Mouse (Mus musculus) midbrain, embryonic 16.5 days (tissue): ENCODE measurements around the gene Efnb2. TPM values are rescaled to one million over a fixed set of nuclear protein-coding genes. Genes with fewer than 3 reads are reported as not detected.

Source experiments
- ATAC-seq: fragments of 200-750 bp; cut with Nextera tagmentation; 2 replicates; pipeline ENCODE4 v1.8.0; 2017; ENCODE audit warnings: moderate TSS enrichment
- H3K27ac ChIP-seq: fragments of 300-500 bp; sonication (generic); 2 replicates; pipeline ENCODE4 v1.5.1; 2014; ENCODE audit warnings: mild to moderate bottlenecking, low read length, mixed read lengths
- H3K27me3 ChIP-seq: fragments of 300-500 bp; sonication (generic); 2 replicates; pipeline ENCODE4 v1.6.1; 2014; ENCODE audit warnings: low read depth, low read length, mixed read lengths; ENCODE audit not compliant: control insufficient read depth, insufficient read depth
- H3K36me3 ChIP-seq: fragments of 300-500 bp; sonication (generic); 2 replicates; pipeline ENCODE4 v1.6.1; 2014; ENCODE audit warnings: mild to moderate bottlenecking, low read length, moderate library complexity, mixed read lengths; ENCODE audit not compliant: control insufficient read depth, insufficient read depth
- H3K4me1 ChIP-seq: fragments of 300-500 bp; sonication (generic); 2 replicates; pipeline ENCODE4 v1.6.1; 2014; ENCODE audit warnings: mild to moderate bottlenecking, low read length, mixed read lengths; ENCODE audit not compliant: control insufficient read depth, insufficient read depth
- H3K4me2 ChIP-seq: fragments of 300-500 bp; sonication (generic); 2 replicates; pipeline ENCODE4 v1.6.1; 2014; ENCODE audit warnings: mild to moderate bottlenecking, low read length, mixed read lengths
- H3K4me3 ChIP-seq: fragments of 300-500 bp; sonication (generic); 2 replicates; pipeline ENCODE4 v1.5.1; 2014; ENCODE audit warnings: low read depth, mild to moderate bottlenecking, low read length, moderate library complexity, mixed read lengths
- H3K9ac ChIP-seq: fragments of 300-500 bp; sonication (generic); 2 replicates; pipeline ENCODE4 v1.6.1; 2014; ENCODE audit warnings: low read depth, low read length, mixed read lengths
- H3K9me3 ChIP-seq: fragments of 300-500 bp; sonication (generic); replicated peaks from 2 replicates; pipeline ENCODE4 v1.6.1; 2014; ENCODE audit warnings: mild to moderate bottlenecking, low read length, mixed read lengths; ENCODE audit not compliant: control insufficient read depth, poor library complexity, severe bottlenecking
- WGBS: fragments of 180-500 bp; shearing (Covaris S2); extraction: QIAGEN DNeasy Blood & Tissue Kit; methylation state at CpG from one replicate; pipeline ENCODE4 v1.1.7; 2014; 5-methylcytosine and 5-hydroxymethylcytosine counted together
- polyA plus RNA-seq: library from polyadenylated mRNA; unstranded; fragments of >200 nt; fragmentation: Nextera tagmentation; extraction: Ambion mirVana; gene quantifications from 2 replicates; pipeline ENCODE4 v1.2.1, GENCODE M21; 2015

The Efnb2 gene
- 10.0 and 10.8 TPM in 2 replicates for polyA plus RNA-seq

GRCm38 (mm10) chr8:8661103-8661758 is at the start of gene Efnb2:
Gene Efnb2 (minus strand): TSS chr8:8661242.
- ATAC-seq, result peak; percentile 93
- Histone ChIP-seq H3K27me3 (no peaks in the 10 kb centered on the region), H3K4me2 (peak within 1 kb of the TSS; percentile 93), H3K27ac (peak within 1 kb of the TSS; percentile 83), H3K9me3 (no peaks in the 10 kb centered on the region), H3K9ac (peak within 1 kb of the TSS; percentile 86), H3K36me3 (0 out of 2 replicates have a peak, but pooled peaks cover 4% of the 10 kb centered on the region), H3K4me1 (peaks cover 18% of the 10 kb centered on the region), H3K4me3 (peak within 1 kb of the TSS; percentile 93)
- WGBS, result under 1% methylated on average over 67 of the region's 70 CpGs

GRCm38 (mm10) chr8:8704813-8705212 is 43.8 kb upstream of the Efnb2 start:
- Histone ChIP-seq H3K36me3 (no peaks in the 10 kb centered on the region), H3K4me1 (no peaks in the 10 kb centered on the region), H3K4me2 (no peak overlapping the region), H3K4me3 (no peak overlapping the region), H3K27me3 (no peaks in the 10 kb centered on the region), H3K9me3 (no peaks in the 10 kb centered on the region), H3K27ac (no peak overlapping the region), H3K9ac (no peak overlapping the region)
- 77% methylated on average over 9 of the region's 9 CpGs for WGBS
- no peak for ATAC-seq

DNA sequence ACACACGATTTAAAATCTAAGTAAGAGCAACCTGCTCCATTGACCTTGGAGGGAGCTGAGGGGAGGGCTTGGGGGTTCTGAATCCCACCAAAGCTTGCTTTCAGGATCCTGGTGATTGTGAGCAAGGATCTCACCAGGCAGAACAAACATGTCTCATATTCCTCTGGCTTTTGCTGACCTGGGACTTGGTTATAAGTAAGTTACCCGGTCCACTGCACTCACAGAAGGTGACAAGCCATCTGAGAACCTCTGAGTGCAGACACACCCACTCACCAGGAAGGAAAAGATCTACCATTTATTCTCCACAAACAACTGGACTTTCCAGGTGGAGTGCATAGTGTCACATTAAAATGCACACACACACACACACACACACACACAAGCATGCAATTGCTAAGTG is 42.6 kb upstream of the Efnb2 start:
- WGBS, result 81% methylated on average over 2 of the region's 2 CpGs
- Histone ChIP-seq H3K4me1 (no peaks in the 10 kb centered on the region), H3K9ac (no peak overlapping the region), H3K27ac (no peak overlapping the region), H3K4me3 (no peak overlapping the region), H3K9me3 (no peaks in the 10 kb centered on the region), H3K4me2 (no peak overlapping the region), H3K36me3 (no peaks in the 10 kb centered on the region), H3K27me3 (no peaks in the 10 kb centered on the region)
- no peak for ATAC-seq

- 94% methylated on average over 10 of the region's 10 CpGs for WGBS
- no peaks in the 10 kb centered on the region for H3K4me1 ChIP-seq
- no peak for ATAC-seq
- no peak overlapping the region for H3K4me2 ChIP-seq
- no peaks in the 10 kb centered on the region for H3K27me3 ChIP-seq
- no peaks in the 10 kb centered on the region for H3K9me3 ChIP-seq
- no peak overlapping the region for H3K27ac ChIP-seq
- no peaks in the 10 kb centered on the region for H3K36me3 ChIP-seq
- H3K9ac ChIP-seq, result no peak overlapping the region
- no peak overlapping the region for H3K4me3 ChIP-seq
These were observed 39.8 kb upstream of the Efnb2 start for GRCm38 (mm10) chr8:8700821-8701220.

DNA sequence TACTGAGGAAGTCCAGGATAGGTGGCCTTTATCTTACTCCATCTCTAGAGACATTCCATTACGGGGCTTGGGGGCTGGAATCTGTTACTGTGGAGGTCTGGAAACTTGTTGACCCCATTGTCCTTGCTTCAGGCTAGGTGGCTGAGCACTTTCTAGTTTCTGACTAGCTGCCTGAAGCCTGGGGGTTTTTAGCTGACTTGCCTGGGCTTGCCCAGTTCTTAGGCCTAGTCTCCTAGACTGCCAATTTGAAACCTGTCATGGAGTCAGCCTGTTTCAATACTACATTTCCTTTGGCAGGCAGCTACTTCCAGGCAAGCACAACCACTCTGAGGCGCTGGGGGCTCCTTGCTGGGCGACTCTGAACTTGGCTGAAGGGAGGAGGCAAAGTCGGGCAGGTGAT is 39.2 kb upstream of the Efnb2 start:
- no peak overlapping the region for H3K4me2 ChIP-seq
- H3K9ac ChIP-seq, result no peak overlapping the region
- H3K4me1 ChIP-seq, result no peaks in the 10 kb centered on the region
- H3K36me3 ChIP-seq, result no peaks in the 10 kb centered on the region
- H3K27me3 ChIP-seq, result no peaks in the 10 kb centered on the region
- no peak overlapping the region for H3K27ac ChIP-seq
- ATAC-seq, result no peak
- no peaks in the 10 kb centered on the region for H3K9me3 ChIP-seq
- H3K4me3 ChIP-seq, result no peak overlapping the region
- WGBS, result 75% methylated on average over 4 of the region's 4 CpGs

GRCm38 (mm10) chr8:8690146-8691092 is 29.4 kb upstream of the Efnb2 start, which contains the start of gene Arglu1:
Gene Arglu1 (minus strand): TSS chr8:8690521.
- under 1% methylated on average over 70 of the region's 81 CpGs for WGBS
- Histone ChIP-seq H3K4me2 (peak within 1 kb of the TSS; percentile 77), H3K9me3 (no peaks in the 10 kb centered on the region), H3K27ac (peak within 1 kb of the TSS; percentile 98), H3K36me3 (no peaks in the 10 kb centered on the region), H3K9ac (peak within 1 kb of the TSS; percentile 99), H3K4me1 (peaks cover 38% of the 10 kb centered on the region), H3K4me3 (peak within 1 kb of the TSS; percentile 93), H3K27me3 (no peaks in the 10 kb centered on the region)
- ATAC-seq, result peak; percentile 97

DNA sequence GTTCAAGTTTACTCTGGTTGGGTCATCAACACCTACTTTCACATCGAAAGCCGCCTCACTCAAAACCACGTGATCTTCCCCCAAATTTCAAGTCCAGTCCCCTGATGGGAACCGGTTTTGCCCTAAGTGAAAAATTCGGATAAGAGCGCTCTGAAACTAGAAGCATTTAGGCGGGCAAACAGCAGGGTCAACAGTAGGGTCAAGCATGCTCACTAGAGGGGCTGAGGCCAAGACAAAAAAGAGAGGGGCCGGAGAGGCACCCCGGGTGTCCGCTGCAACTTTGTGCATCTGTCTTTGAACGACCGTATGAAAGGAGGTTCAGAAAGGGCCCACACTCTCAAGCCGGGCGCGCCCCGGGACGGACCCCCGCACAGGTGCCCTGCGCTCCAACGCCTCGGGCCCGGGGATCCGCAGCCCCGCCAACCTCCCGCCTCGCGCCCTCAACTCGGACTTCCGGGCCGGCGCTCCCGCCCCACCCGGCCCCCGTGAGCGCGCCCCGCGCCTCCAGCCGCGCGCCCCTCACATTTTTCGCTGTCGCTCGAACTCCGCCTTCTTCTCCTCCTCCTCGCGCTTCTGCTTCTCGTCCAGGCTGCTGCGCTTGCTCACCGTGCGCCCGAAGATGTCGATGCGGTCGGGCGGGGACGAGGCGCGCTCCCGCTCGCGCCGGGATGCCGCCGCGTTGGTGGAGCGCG is 28.6 kb upstream of the Efnb2 start:
- peak overlapping the region; percentile 93 for H3K4me3 ChIP-seq
- H3K9me3 ChIP-seq, result no peaks in the 10 kb centered on the region
- peak overlapping the region; percentile 98 for H3K27ac ChIP-seq
- H3K36me3 ChIP-seq, result no peaks in the 10 kb centered on the region
- peak; percentile 79 for ATAC-seq
- H3K4me2 ChIP-seq, result peak overlapping the region; percentile 77
- H3K27me3 ChIP-seq, result no peaks in the 10 kb centered on the region
- under 1% methylated on average over 54 of the region's 68 CpGs for WGBS
- peaks cover 39% of the 10 kb centered on the region for H3K4me1 ChIP-seq
- H3K9ac ChIP-seq, result peak overlapping the region; percentile 99

DNA sequence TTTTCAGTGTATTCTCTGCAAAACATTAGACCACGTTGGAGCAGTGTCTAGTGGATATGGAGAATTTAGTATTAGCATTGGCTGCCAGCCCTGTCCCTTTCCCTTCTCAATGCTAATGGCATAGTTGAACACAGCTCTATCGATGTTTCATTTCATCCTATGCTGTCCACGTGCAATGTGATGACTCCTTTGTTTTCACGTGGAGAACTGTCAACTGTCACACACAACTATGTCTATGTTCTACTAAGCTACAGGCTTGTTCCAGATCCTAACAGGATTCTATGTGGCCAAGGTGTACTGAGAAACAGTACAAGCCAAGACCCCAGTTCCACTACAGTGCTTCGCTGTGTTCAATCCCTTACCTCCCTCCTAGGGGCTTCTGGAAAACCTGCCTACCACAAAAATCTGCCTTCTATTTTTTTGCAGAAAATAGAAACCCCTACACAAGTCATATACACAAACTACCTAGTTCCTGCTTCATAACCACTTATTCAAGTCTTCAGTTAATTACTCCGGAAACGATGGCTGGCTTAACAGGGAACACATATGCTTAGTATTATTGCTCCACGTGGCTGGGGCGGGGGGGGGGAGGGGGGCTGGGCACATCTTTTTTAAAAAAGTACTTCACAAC is 27.9 kb upstream of the Efnb2 start:
- peak overlapping the region; percentile 37; the same call in 1 of the 2 replicates for H3K9ac ChIP-seq
- 8% methylated on average over 9 of the region's 9 CpGs for WGBS
- ATAC-seq, result 0 out of 2 replicates have a peak, but pooled peaks have one; percentile 0
- H3K4me1 ChIP-seq, result peaks cover 39% of the 10 kb centered on the region
- no peaks in the 10 kb centered on the region for H3K27me3 ChIP-seq
- no peaks in the 10 kb centered on the region for H3K9me3 ChIP-seq
- H3K4me3 ChIP-seq, result peak overlapping the region; percentile 93
- H3K36me3 ChIP-seq, result no peaks in the 10 kb centered on the region
- H3K4me2 ChIP-seq, result peak overlapping the region; percentile 77
- H3K27ac ChIP-seq, result no peak overlapping the region
